Mouse (Mus musculus) macrophage (primary cell): Measurements from ENCODE around the gene Ctnnal1. TPM values are rescaled to one million over a fixed set of nuclear protein-coding genes. Genes with fewer than 3 reads are reported as not detected.

Source experiments
- H3K27ac ChIP-seq: fragments of 350-480 bp; formaldehyde crosslinking; 2 replicates; pipeline ENCODE4 v1.9.0; 2021
- H3K36me3 ChIP-seq: fragments of 350-480 bp; formaldehyde crosslinking; 2 replicates; pipeline ENCODE4 v1.9.0; 2021; ENCODE audit errors: inconsistent target
- H3K4me3 ChIP-seq: fragments of 350-480 bp; formaldehyde crosslinking; 2 replicates; pipeline ENCODE4 v1.9.0; 2021; ENCODE audit errors: inconsistent target
- H3K79me2 ChIP-seq: fragments of 350-480 bp; formaldehyde crosslinking; 2 replicates; pipeline ENCODE4 v1.9.0; 2021; ENCODE audit errors: inconsistent target
- WGBS: methylation state at CpG from one replicate; pipeline ENCODE4 v1.1.7; 2026; ENCODE audit warnings: inconsistent platforms; ENCODE audit not compliant: missing documents; 5-methylcytosine and 5-hydroxymethylcytosine counted together
- polyA plus RNA-seq: library from polyadenylated mRNA; stranded (reverse); fragments of 250-400 nt; gene quantifications from 3 replicates; pipeline ENCODE4 v1.2.4, GENCODE M21; 2018; ENCODE audit warnings: inconsistent platforms
- total RNA-seq, 78 experiments: library from RNA; depleted of rRNA; stranded (reverse); fragments of 250-400 nt; gene quantifications; 1 replicate in 9 of 78; 2 replicates in 24 of 78; 3 replicates in 43 of 78; 4 replicates in 2 of 78; pipeline ENCODE4 v1.2.4; 2018; ENCODE audit warnings: inconsistent platforms in 56 of 78

Gene Ctnnal1
- 10 to 100 TPM in 2 of 26 experiments, 1 to 10 TPM in 16, under 1 TPM in 8; 0.57 to 14.8 (median 1.8) TPM for total RNA-seq (2018; cell fraction: chromatin; rRNA removed)
- 1 to 10 TPM in 1 of 26 experiments, under 1 TPM in 25; 0.12 to 1.5 (median 0.36) TPM for total RNA-seq (2018; cell fraction: cytosol; rRNA removed)
- total RNA-seq (2018; cell fraction: nucleus; rRNA removed) = 10 to 100 TPM in 1 of 26 experiments, 1 to 10 TPM in 15, under 1 TPM in 10; 0.36 to 13.6 (median 1.5) TPM
- 0.23 to 0.53 TPM (median 0.35 TPM) in 3 replicates for polyA plus RNA-seq

- Histone ChIP-seq H3K27ac (no peak within 1 kb of the TSS), H3K4me3 (peak within 1 kb of the TSS; percentile 20; the same call in 1 of the 2 replicates), H3K79me2 (no peaks in the 10 kb centered on the region), H3K36me3 (no peaks in the 10 kb centered on the region)
- 1% methylated on average over 40 of the region's 45 CpGs for WGBS
Measured at GRCm38 (mm10) chr4:56865003-56865511, at the start of gene Ctnnal1. Gene Ctnnal1 (minus strand): TSS chr4:56865188.

- no peak overlapping the region for H3K4me3 ChIP-seq
- WGBS = 100% methylated on average over 1 of the region's 1 CpGs
- H3K79me2 ChIP-seq = no peaks in the 10 kb centered on the region
- peaks cover 12% of the 10 kb centered on the region; the same call in 1 of the 2 replicates for H3K36me3 ChIP-seq
- H3K27ac ChIP-seq = no peak overlapping the region
Measured at GRCm38 (mm10) chr4:56914761-56915160, 49.8 kb upstream of the Ctnnal1 start.

DNA sequence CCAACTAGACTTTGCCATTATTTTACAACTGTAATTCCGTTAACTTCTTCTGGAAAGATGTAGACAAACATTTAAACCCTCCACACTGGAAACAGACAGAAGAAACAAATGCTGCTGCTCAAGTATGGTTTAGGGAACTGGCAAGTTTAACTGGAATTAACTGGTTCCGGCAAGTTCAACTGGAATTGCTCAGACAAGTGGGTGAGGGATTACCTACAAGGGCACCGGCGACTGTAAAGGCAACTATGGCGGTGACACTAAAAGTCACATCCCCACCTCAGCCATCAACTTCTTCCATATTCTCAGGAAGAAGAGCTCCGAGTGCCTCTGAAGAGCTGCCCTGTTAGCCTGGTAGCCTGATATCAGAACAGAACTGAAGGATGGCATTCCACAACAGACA, 49.4 kb upstream of the Ctnnal1 start:
- peaks cover 12% of the 10 kb centered on the region; the same call in 1 of the 2 replicates for H3K36me3 ChIP-seq
- H3K79me2 ChIP-seq = no peaks in the 10 kb centered on the region
- H3K27ac ChIP-seq = no peak overlapping the region
- no peak overlapping the region for H3K4me3 ChIP-seq
- WGBS = 100% methylated on average over 6 of the region's 6 CpGs

GRCm38 (mm10) chr4:56912382-56913001, 47.5 kb upstream of the Ctnnal1 start:
- Histone ChIP-seq H3K27ac (no peak overlapping the region), H3K36me3 (peaks cover 12% of the 10 kb centered on the region; the same call in 1 of the 2 replicates), H3K79me2 (no peaks in the 10 kb centered on the region), H3K4me3 (no peak overlapping the region)
- 96% methylated on average over 7 of the region's 7 CpGs for WGBS

GRCm38 (mm10) chr4:56909568-56909967, 44.6 kb upstream of the Ctnnal1 start:
- 96% methylated on average over 3 of the region's 3 CpGs for WGBS
- Histone ChIP-seq H3K27ac (no peak overlapping the region), H3K4me3 (no peak overlapping the region), H3K79me2 (no peaks in the 10 kb centered on the region), H3K36me3 (peaks cover 12% of the 10 kb centered on the region; the same call in 1 of the 2 replicates)

GRCm38 (mm10) chr4:56907671-56908070, 42.7 kb upstream of the Ctnnal1 start:
- WGBS = 95% methylated on average over 5 of the region's 5 CpGs
- Histone ChIP-seq H3K36me3 (peaks cover 18% of the 10 kb centered on the region; the same call in 1 of the 2 replicates), H3K27ac (no peak overlapping the region), H3K79me2 (no peaks in the 10 kb centered on the region), H3K4me3 (no peak overlapping the region)

- Histone ChIP-seq H3K4me3 (no peak overlapping the region), H3K36me3 (peaks cover 18% of the 10 kb centered on the region; the same call in 1 of the 2 replicates), H3K27ac (no peak overlapping the region), H3K79me2 (no peaks in the 10 kb centered on the region)
- 94% methylated on average over 3 of the region's 3 CpGs for WGBS
Measured at GRCm38 (mm10) chr4:56906926-56907325, 41.9 kb upstream of the Ctnnal1 start.

DNA sequence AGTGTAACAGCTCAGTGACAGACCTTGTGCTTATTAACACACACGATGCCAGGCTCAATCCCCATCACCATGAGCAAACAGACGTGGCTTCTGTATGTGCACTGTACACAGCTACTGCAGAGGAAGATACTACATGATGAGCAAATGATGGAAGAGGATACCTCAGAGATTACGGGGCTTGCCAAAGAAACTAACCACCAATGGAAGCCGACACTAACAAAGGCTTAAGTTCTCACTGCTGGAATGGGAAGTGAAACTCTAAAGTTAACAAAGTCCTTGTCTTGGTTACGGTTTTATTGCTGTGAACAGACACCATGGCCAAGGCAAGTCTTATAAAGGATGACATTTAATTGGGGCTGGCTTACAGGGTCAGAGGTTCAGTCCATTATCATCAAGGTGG, 40.5 kb upstream of the Ctnnal1 start:
- H3K36me3 ChIP-seq = peaks cover 9% of the 10 kb centered on the region; the same call in 1 of the 2 replicates

GRCm38 (mm10) chr4:56901671-56902070, 36.7 kb upstream of the Ctnnal1 start:
- H3K27ac ChIP-seq = no peak overlapping the region
- peaks cover 18% of the 10 kb centered on the region; the same call in 1 of the 2 replicates for H3K36me3 ChIP-seq
- no peaks in the 10 kb centered on the region for H3K79me2 ChIP-seq
- no peak overlapping the region for H3K4me3 ChIP-seq
- WGBS = 95% methylated on average over 2 of the region's 2 CpGs

More for the DNA sequence above, 40.5 kb upstream of the Ctnnal1 start:
- WGBS = 28% methylated on average over 5 of the region's 5 CpGs
- Histone ChIP-seq H3K4me3 (no peak overlapping the region), H3K27ac (no peak overlapping the region), H3K79me2 (no peaks in the 10 kb centered on the region)

GRCm38 (mm10) chr4:56899216-56899615, 34.2 kb upstream of the Ctnnal1 start:
- Histone ChIP-seq H3K4me3 (no peak overlapping the region), H3K36me3 (peaks cover 21% of the 10 kb centered on the region; the same call in 1 of the 2 replicates), H3K79me2 (no peaks in the 10 kb centered on the region), H3K27ac (no peak overlapping the region)
- WGBS = 97% methylated on average over 8 of the region's 8 CpGs

- Histone ChIP-seq H3K36me3 (peaks cover 13% of the 10 kb centered on the region; the same call in 1 of the 2 replicates), H3K4me3 (no peak overlapping the region), H3K27ac (no peak overlapping the region), H3K79me2 (no peaks in the 10 kb centered on the region)
- 90% methylated on average over 3 of the region's 3 CpGs for WGBS
Measured at GRCm38 (mm10) chr4:56897511-56897910, 32.5 kb upstream of the Ctnnal1 start.

- Histone ChIP-seq H3K27ac (no peak overlapping the region), H3K79me2 (no peaks in the 10 kb centered on the region), H3K4me3 (no peak overlapping the region), H3K36me3 (peaks cover 13% of the 10 kb centered on the region; the same call in 1 of the 2 replicates)
- WGBS = 89% methylated on average over 3 of the region's 3 CpGs
Measured at GRCm38 (mm10) chr4:56894196-56894595, 29.2 kb upstream of the Ctnnal1 start.

GRCm38 (mm10) chr4:56892501-56893115, 27.6 kb upstream of the Ctnnal1 start:
- no peak overlapping the region for H3K27ac ChIP-seq
- peaks cover 14% of the 10 kb centered on the region; the same call in 1 of the 2 replicates for H3K36me3 ChIP-seq
- 17% methylated on average over 6 of the region's 6 CpGs for WGBS

DNA sequence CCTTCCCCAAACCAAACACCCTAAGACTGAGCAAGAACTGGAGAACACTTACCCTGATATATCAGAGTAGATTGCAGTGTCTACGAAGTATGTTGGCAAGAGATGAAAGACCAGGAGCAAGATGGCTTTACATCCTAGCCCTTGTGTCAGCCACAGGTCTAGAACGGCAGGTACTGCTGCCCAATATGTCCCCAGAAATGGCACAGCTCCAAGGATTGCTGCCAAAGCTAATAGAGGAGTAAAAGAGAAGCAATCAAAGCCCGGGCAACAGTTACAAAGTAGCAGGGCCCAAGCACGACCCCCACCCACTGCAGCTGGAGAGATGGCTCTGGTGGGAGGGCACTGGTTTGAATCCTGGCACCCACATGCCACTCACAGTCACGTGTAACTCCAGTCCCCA, 23.5 kb upstream of the Ctnnal1 start:
- Histone ChIP-seq H3K27ac (no peak overlapping the region), H3K79me2 (no peaks in the 10 kb centered on the region), H3K36me3 (peaks cover 16% of the 10 kb centered on the region; the same call in 1 of the 2 replicates), H3K4me3 (no peak overlapping the region)
- 94% methylated on average over 5 of the region's 5 CpGs for WGBS

More at GRCm38 (mm10) chr4:56892501-56893115, 27.6 kb upstream of the Ctnnal1 start:
- Histone ChIP-seq H3K79me2 (no peaks in the 10 kb centered on the region), H3K4me3 (no peak overlapping the region)
